ENCODE assay signal across 7 mouse cellular contexts in the genomic region with DNA sequence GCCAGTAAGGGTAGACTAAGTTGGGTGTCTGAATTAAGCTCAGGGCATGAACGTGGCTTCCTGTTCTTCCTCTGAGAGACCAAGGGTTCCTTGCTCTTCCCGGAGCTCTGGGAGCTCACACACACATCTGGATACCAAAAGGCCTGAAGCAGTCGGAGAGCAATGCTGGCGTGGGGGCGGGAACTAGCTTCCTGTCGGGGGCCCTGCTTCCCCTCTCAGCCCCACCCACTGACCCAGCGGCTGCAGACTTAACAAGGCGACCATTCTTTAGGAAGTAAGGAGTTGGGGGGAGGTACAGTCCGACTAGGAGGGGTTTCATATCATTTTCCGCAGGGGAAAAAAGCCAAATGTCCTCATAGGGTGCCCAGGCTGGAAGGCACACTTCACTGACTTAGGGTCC.
DNase-seq lines count a peak whose midpoint lies in the region; ATAC-seq and TF ChIP-seq lines count a peak whose summit lies in the region.

No protein-coding gene starts in this region.

- 40% methylated on average over 10 of the region's 10 CpGs for WGBS in intestine, embryonic 15.5 days
- WGBS in liver, postnatal 0 days (ENCODE audit: insufficient replicate concordance), result 23% methylated on average over 10 of the region's 10 CpGs
- WGBS in thymus, adult 2 months, result 5% methylated on average over 10 of the region's 10 CpGs

- peak; percentile 39; the same call in 1 of the 2 replicates for ATAC-seq in intestine, embryonic 15.5 days
- ATAC-seq in liver, postnatal 0 days, result peak; percentile 73

- peak; percentile 68 for DNase-seq in CD4-positive, CD25-positive, alpha-beta regulatory T cell, adult 2 months (ENCODE audit: low read depth, low spot score)
- DNase-seq in R1 (ENCODE audit: low read depth, low spot score), result peak; percentile 94
- DNase-seq in gastrocnemius, postnatal 4 days (ENCODE audit: low spot score in 2 of 2), result peak; percentile 46 to 72
- DNase-seq in liver, postnatal 0 days, result peak; percentile 77
- peak; percentile 64 for DNase-seq in thymus, adult 2 months
- no peak for DNase-seq in left cerebral cortex, adult 2 months (ENCODE audit: extremely low spot score in 1 of 2, low spot score in 2 of 2)

- H3K4me1 ChIP-seq in intestine, embryonic 15.5 days (replicated peaks), result peaks cover 21% of the 10 kb centered on the region; the same call in 1 of the 2 replicates
- peaks cover 13% of the 10 kb centered on the region for H3K4me1 ChIP-seq in liver, postnatal 0 days (ENCODE audit: insufficient read depth)
- H3K4me1 ChIP-seq in thymus, adult 2 months (replicated peaks; ENCODE audit: control insufficient read depth, insufficient read depth, low read length), result peaks cover 22% of the 10 kb centered on the region

- H3K4me2 ChIP-seq in intestine, embryonic 15.5 days (replicated peaks), result 0 out of 2 replicates have a peak overlapping the region, but pooled peaks have one; percentile 6
- peak overlapping the region; percentile 58 for H3K4me2 ChIP-seq in liver, postnatal 0 days (ENCODE audit: low read depth, low read length)

- H3K4me3 ChIP-seq in intestine, embryonic 15.5 days (replicated peaks), result no peak overlapping the region
- H3K4me3 ChIP-seq in liver, postnatal 0 days (ENCODE audit: low read depth, low read length), result no peak overlapping the region
- H3K4me3 ChIP-seq in thymus, adult 2 months (ENCODE audit: control insufficient read depth, insufficient read depth, low read length), result no peak overlapping the region
- H3K4me3 ChIP-seq in left cerebral cortex, adult 2 months, result no peak overlapping the region

- intact Hi-C loops in left cerebral cortex, adult 2 months (cut with DNase I), result loop anchor here (10.0 kb wide), 1 partner anchor 1030 kb away; no protein-coding TSS in a partner anchor

- no peak overlapping the region for H3K9ac ChIP-seq in intestine, embryonic 15.5 days
- no peak overlapping the region for H3K9ac ChIP-seq in liver, postnatal 0 days (replicated peaks)

- no peak for TF ChIP-seq EP300 in liver, postnatal 0 days (IDR thresholded peaks at IDR 0.05; ENCODE audit: low read depth)

- H3K36me3 ChIP-seq in intestine, embryonic 15.5 days, result peaks cover 39% of the 10 kb centered on the region
- peaks cover 11% of the 10 kb centered on the region; the same call in 1 of the 2 replicates for H3K36me3 ChIP-seq in liver, postnatal 0 days (replicated peaks; ENCODE audit: insufficient read depth, low read length)
- H3K36me3 ChIP-seq in thymus, adult 2 months (ENCODE audit: control insufficient read depth, insufficient read depth, low read length), result peaks cover 12% of the 10 kb centered on the region

- no peaks in the 10 kb centered on the region for H3K27me3 ChIP-seq in intestine, embryonic 15.5 days (replicated peaks)
- H3K27me3 ChIP-seq in liver, postnatal 0 days (ENCODE audit: insufficient read depth, low read length), result no peaks in the 10 kb centered on the region
- H3K27me3 ChIP-seq in thymus, adult 2 months (ENCODE audit: control insufficient read depth, insufficient read depth, low read length), result no peaks in the 10 kb centered on the region

- TF ChIP-seq CTCF in liver, postnatal 0 days (IDR thresholded peaks at IDR 0.05; ENCODE audit: low read depth), result no peak
- TF ChIP-seq CTCF in thymus, adult 2 months (IDR thresholded peaks at IDR 0.05; ENCODE audit: borderline replicate concordance, control insufficient read depth, extremely low read depth, insufficient read depth, low read length, poor library complexity), result no peak
- TF ChIP-seq CTCF in left cerebral cortex, adult 2 months (IDR thresholded peaks at IDR 0.05), result no peak

- H3K27ac ChIP-seq in intestine, embryonic 15.5 days, result peak overlapping the region; percentile 40; the same call in 1 of the 2 replicates
- H3K27ac ChIP-seq in liver, postnatal 0 days (ENCODE audit: low read depth), result peak overlapping the region; percentile 73
- H3K27ac ChIP-seq in thymus, adult 2 months (ENCODE audit: control insufficient read depth, insufficient read depth, low read length), result peak overlapping the region; percentile 12; the same call in 1 of the 2 replicates
- H3K27ac ChIP-seq in left cerebral cortex, adult 2 months, result no peak overlapping the region

- no peak for TF ChIP-seq POLR2A in thymus, adult 2 months (IDR thresholded peaks at IDR 0.05; ENCODE audit: control insufficient read depth, extremely low read depth, insufficient read depth, low read length, poor library complexity)

- H3K9me3 ChIP-seq in intestine, embryonic 15.5 days, result no peaks in the 10 kb centered on the region
- H3K9me3 ChIP-seq in liver, postnatal 0 days (ENCODE audit: low read length), result no peaks in the 10 kb centered on the region

Comparison
In these comparisons a context has a peak if more than half of its experiments do, and no peak if none do; other contexts are left out.
1. DNase-seq: peak in CD4-positive, CD25-positive, alpha-beta regulatory T cell, adult 2 months (single experiment), R1 (single experiment), gastrocnemius, postnatal 4 days (2 of 2), liver, postnatal 0 days (single experiment) and thymus, adult 2 months (single experiment); none in left cerebral cortex, adult 2 months (0 of 2).